Mouse (Mus musculus): Measurements from ENCODE around the gene Lnpep. TPM values are rescaled to one million over a fixed set of nuclear protein-coding genes. Genes with fewer than 3 reads are reported as not detected.

Gene Lnpep
- polyA plus RNA-seq, 1 experiment, result 3.4 TPM

DNA sequence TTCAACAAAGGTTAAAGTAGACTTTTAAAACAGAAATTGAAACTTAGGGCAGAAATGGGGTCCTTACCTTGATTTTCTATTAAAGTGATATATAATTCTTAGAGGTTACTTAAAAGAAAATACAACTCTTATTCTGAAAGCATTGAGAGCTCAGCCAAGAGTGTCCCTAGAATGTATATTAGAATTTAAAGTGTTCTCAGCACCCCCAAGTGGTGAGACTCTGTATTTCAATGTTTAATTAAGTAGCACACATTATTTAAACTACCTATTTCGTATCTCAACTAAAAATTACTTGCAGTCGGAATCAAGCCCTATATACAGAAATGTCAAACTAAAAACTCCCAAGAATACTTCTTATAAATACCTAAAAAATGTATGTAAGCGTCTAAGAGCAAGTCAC, 57.8 kb downstream of the Lnpep start:
- no peak for TF ChIP-seq POLR2A (IDR thresholded peaks at IDR 0.05; ENCODE audit: low read depth, low read length)
- no peak for TF ChIP-seq CTCF (IDR thresholded peaks at IDR 0.05; ENCODE audit: extremely low read depth, insufficient read length, insufficient replicate concordance, low read depth, low read length)
- H3K4me3 ChIP-seq (ENCODE audit: low read depth, low read length), result no peak overlapping the region
- no peaks in the 10 kb centered on the region for H3K4me1 ChIP-seq (ENCODE audit: control insufficient read depth, insufficient read depth, insufficient read length, low read length)
- no peak overlapping the region for H3K27ac ChIP-seq (ENCODE audit: insufficient read depth, low read depth, low read length)
- peaks cover 30% of the 10 kb centered on the region for H3K36me3 ChIP-seq (ENCODE audit: control insufficient read depth, insufficient read depth, low read length)
- no peaks in the 10 kb centered on the region for H3K27me3 ChIP-seq (ENCODE audit: control insufficient read depth, insufficient read depth, low read length)
- 64% methylated on average over 3 of the region's 3 CpGs for WGBS

GRCm38 (mm10) chr17:17548958-17549357, 75.9 kb downstream of the Lnpep start:
- Histone ChIP-seq H3K4me3 (ENCODE audit: low read depth, low read length) (no peak overlapping the region), H3K36me3 (ENCODE audit: control insufficient read depth, insufficient read depth, low read length) (peaks cover 22% of the 10 kb centered on the region), H3K27ac (ENCODE audit: insufficient read depth, low read depth, low read length) (no peak overlapping the region), H3K4me1 (ENCODE audit: control insufficient read depth, insufficient read depth, insufficient read length, low read length) (no peaks in the 10 kb centered on the region), H3K27me3 (ENCODE audit: control insufficient read depth, insufficient read depth, low read length) (no peaks in the 10 kb centered on the region)
- WGBS, result 88% methylated on average over 3 of the region's 3 CpGs
- TF ChIP-seq CTCF (IDR thresholded peaks at IDR 0.05; ENCODE audit: extremely low read depth, insufficient read length, insufficient replicate concordance, low read depth, low read length), result no peak
- no peak for TF ChIP-seq POLR2A (IDR thresholded peaks at IDR 0.05; ENCODE audit: low read depth, low read length)

- Histone ChIP-seq H3K4me3 (ENCODE audit: low read depth, low read length) (no peak overlapping the region), H3K27me3 (ENCODE audit: control insufficient read depth, insufficient read depth, low read length) (no peaks in the 10 kb centered on the region), H3K36me3 (ENCODE audit: control insufficient read depth, insufficient read depth, low read length) (peaks cover 36% of the 10 kb centered on the region), H3K27ac (ENCODE audit: insufficient read depth, low read depth, low read length) (no peak overlapping the region), H3K4me1 (ENCODE audit: control insufficient read depth, insufficient read depth, insufficient read length, low read length) (no peaks in the 10 kb centered on the region)
- TF ChIP-seq CTCF (IDR thresholded peaks at IDR 0.05; ENCODE audit: extremely low read depth, insufficient read length, insufficient replicate concordance, low read depth, low read length) (no peak), POLR2A (IDR thresholded peaks at IDR 0.05; ENCODE audit: low read depth, low read length) (no peak)
Measured at GRCm38 (mm10) chr17:17531338-17531737, 93.5 kb downstream of the Lnpep start.

GRCm38 (mm10) chr17:17516384-17517016, 108.3 kb downstream of the Lnpep start:
- Histone ChIP-seq H3K4me3 (ENCODE audit: low read depth, low read length) (no peak overlapping the region), H3K36me3 (ENCODE audit: control insufficient read depth, insufficient read depth, low read length) (peaks cover 5% of the 10 kb centered on the region; the same call in 1 of the 2 replicates), H3K27me3 (ENCODE audit: control insufficient read depth, insufficient read depth, low read length) (no peaks in the 10 kb centered on the region), H3K4me1 (ENCODE audit: control insufficient read depth, insufficient read depth, insufficient read length, low read length) (no peaks in the 10 kb centered on the region; the same call in 1 of the 2 replicates), H3K27ac (ENCODE audit: insufficient read depth, low read depth, low read length) (no peak overlapping the region)
- 63% methylated on average over 4 of the region's 4 CpGs for WGBS
- no peak for TF ChIP-seq CTCF (IDR thresholded peaks at IDR 0.05; ENCODE audit: extremely low read depth, insufficient read length, insufficient replicate concordance, low read depth, low read length)
- no peak for TF ChIP-seq POLR2A (IDR thresholded peaks at IDR 0.05; ENCODE audit: low read depth, low read length)

GRCm38 (mm10) chr17:17506677-17507076, 118.2 kb downstream of the Lnpep start:
- Histone ChIP-seq H3K36me3 (ENCODE audit: control insufficient read depth, insufficient read depth, low read length) (no peaks in the 10 kb centered on the region), H3K4me1 (ENCODE audit: control insufficient read depth, insufficient read depth, insufficient read length, low read length) (no peaks in the 10 kb centered on the region), H3K27me3 (ENCODE audit: control insufficient read depth, insufficient read depth, low read length) (no peaks in the 10 kb centered on the region), H3K27ac (ENCODE audit: insufficient read depth, low read depth, low read length) (no peak overlapping the region), H3K4me3 (ENCODE audit: low read depth, low read length) (no peak overlapping the region)
- no peak for TF ChIP-seq CTCF (IDR thresholded peaks at IDR 0.05; ENCODE audit: extremely low read depth, insufficient read length, insufficient replicate concordance, low read depth, low read length)
- no peak for TF ChIP-seq POLR2A (IDR thresholded peaks at IDR 0.05; ENCODE audit: low read depth, low read length)
- WGBS, result 90% methylated on average over 10 of the region's 10 CpGs

- Histone ChIP-seq H3K36me3 (ENCODE audit: control insufficient read depth, insufficient read depth, low read length) (no peaks in the 10 kb centered on the region), H3K27me3 (ENCODE audit: control insufficient read depth, insufficient read depth, low read length) (no peaks in the 10 kb centered on the region), H3K27ac (ENCODE audit: insufficient read depth, low read depth, low read length) (no peak overlapping the region), H3K4me3 (ENCODE audit: low read depth, low read length) (no peak overlapping the region), H3K4me1 (ENCODE audit: control insufficient read depth, insufficient read depth, insufficient read length, low read length) (no peaks in the 10 kb centered on the region)
- TF ChIP-seq POLR2A (IDR thresholded peaks at IDR 0.05; ENCODE audit: low read depth, low read length) (no peak), CTCF (IDR thresholded peaks at IDR 0.05; ENCODE audit: extremely low read depth, insufficient read length, insufficient replicate concordance, low read depth, low read length) (no peak)
- WGBS, result 34% methylated on average over 3 of the region's 3 CpGs
Measured at GRCm38 (mm10) chr17:17499278-17499677, 125.6 kb downstream of the Lnpep start.

- no peaks in the 10 kb centered on the region for H3K27me3 ChIP-seq (ENCODE audit: control insufficient read depth, insufficient read depth, low read length)
- WGBS, result 6% methylated on average over 1 of the region's 1 CpGs
Measured at GRCm38 (mm10) chr17:17498848-17499247, 126.0 kb downstream of the Lnpep start.

More at GRCm38 (mm10) chr17:17498848-17499247, 126.0 kb downstream of the Lnpep start:
- H3K4me3 ChIP-seq (ENCODE audit: low read depth, low read length), result no peak overlapping the region
- H3K27ac ChIP-seq (ENCODE audit: insufficient read depth, low read depth, low read length), result no peak overlapping the region
- H3K36me3 ChIP-seq (ENCODE audit: control insufficient read depth, insufficient read depth, low read length), result no peaks in the 10 kb centered on the region
- no peak for TF ChIP-seq CTCF (IDR thresholded peaks at IDR 0.05; ENCODE audit: extremely low read depth, insufficient read length, insufficient replicate concordance, low read depth, low read length)
- H3K4me1 ChIP-seq (ENCODE audit: control insufficient read depth, insufficient read depth, insufficient read length, low read length), result no peaks in the 10 kb centered on the region

All from small intestine, adult 2 months (tissue).